Mouse (Mus musculus): ENCODE measurements around the gene Fam19a1. TPM values are rescaled to one million over a fixed set of nuclear protein-coding genes. Genes with fewer than 3 reads are reported as not detected.
A peak's percentile ranks its signal among the peaks of the same experiment; 100 is the strongest.

The Fam19a1 gene
- polyA plus RNA-seq, 1 experiment from 2014 or later: 46.4 TPM

DNA sequence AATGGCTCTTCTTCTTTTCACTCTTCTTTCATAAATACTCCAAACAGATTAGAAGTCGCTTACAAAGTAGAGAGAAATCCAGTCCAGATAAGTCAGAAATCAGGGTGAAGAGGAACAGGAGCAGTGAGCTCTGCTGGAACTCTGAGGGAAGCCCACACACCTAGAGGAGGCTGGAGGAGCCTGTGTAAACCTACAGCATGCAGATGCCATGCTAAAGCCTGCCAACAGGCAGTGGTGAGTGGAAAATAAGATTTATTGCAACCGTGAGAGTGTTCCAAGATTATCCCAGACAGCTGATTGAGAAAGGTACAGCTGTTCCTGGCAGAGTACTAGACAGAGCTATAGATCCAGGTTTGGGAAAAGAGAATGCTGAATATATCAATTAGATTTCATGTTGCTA lies 428.6 kb downstream of the Fam19a1 start:
- Histone ChIP-seq H3K27ac (ENCODE audit: low read depth, low read length) (no peak overlapping the region), H3K9me3 (ENCODE audit: control insufficient read depth, low read length) (no peaks in the 10 kb centered on the region), H3K27me3 (ENCODE audit: control insufficient read depth, insufficient read depth, low read length) (no peaks in the 10 kb centered on the region), H3K36me3 (ENCODE audit: control insufficient read depth, insufficient read depth, low read length) (no peaks in the 10 kb centered on the region), H3K4me1 (ENCODE audit: control insufficient read depth, insufficient read depth, low read length) (0 out of 2 replicates have a peak, but pooled peaks cover 3% of the 10 kb centered on the region), H3K9ac (replicated peaks; ENCODE audit: low read depth, low read length) (no peak overlapping the region), H3K4me2 (ENCODE audit: low read depth, low read length) (no peak overlapping the region), H3K4me3 (ENCODE audit: low read depth, low read length) (no peak overlapping the region)
- ATAC-seq (ENCODE audit: low read depth): no peak
- WGBS: 81% methylated on average over 2 of the region's 2 CpGs

DNA sequence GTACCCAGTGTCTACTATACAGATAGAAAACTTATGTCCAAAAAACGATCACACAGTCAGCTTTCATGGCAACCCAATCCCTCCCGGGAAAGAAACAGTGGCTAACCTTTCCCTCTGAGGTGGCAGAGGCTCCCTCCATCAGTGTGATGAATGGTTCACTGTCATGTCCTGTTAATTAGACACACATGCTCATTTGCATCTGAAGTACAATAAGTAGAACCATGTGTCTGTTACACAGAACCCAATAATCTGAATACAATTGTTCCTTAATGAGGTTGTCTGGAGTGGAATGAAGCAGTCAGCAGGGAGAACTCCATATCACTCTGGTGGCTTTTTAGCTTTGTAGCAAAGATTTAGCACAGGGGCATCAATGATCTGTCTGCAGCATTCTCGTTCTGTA lies 431.9 kb downstream of the Fam19a1 start:
- Histone ChIP-seq H3K9me3 (ENCODE audit: control insufficient read depth, low read length) (no peaks in the 10 kb centered on the region), H3K9ac (replicated peaks; ENCODE audit: low read depth, low read length) (no peak overlapping the region), H3K4me1 (ENCODE audit: control insufficient read depth, insufficient read depth, low read length) (0 out of 2 replicates have a peak, but pooled peaks cover 3% of the 10 kb centered on the region), H3K36me3 (ENCODE audit: control insufficient read depth, insufficient read depth, low read length) (no peaks in the 10 kb centered on the region), H3K4me3 (ENCODE audit: low read depth, low read length) (no peak overlapping the region), H3K27ac (ENCODE audit: low read depth, low read length) (no peak overlapping the region), H3K27me3 (ENCODE audit: control insufficient read depth, insufficient read depth, low read length) (no peaks in the 10 kb centered on the region), H3K4me2 (ENCODE audit: low read depth, low read length) (no peak overlapping the region)
- ATAC-seq (ENCODE audit: low read depth): peak; percentile 77; the same call in 1 of the 2 replicates
- 16% methylated on average over 3 of the region's 3 CpGs for WGBS

DNA sequence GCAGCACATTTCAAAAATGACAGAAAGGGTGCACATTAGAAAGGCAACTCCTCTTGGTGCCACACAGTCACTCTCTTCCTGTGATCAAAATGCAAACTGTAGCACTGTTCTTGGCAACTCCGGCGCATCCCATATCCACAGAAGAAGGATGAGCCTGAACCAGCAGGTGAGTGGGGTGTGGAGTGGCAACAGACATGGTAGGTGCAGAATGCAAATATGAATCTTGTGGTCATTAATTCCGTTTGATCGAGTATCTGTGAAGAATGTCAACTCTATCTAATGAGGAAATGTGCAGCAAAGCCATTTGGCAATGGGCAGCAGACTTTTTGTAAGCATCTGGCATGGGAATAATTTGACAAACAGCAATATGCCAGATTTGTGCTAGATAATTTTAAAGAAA lies 437.5 kb downstream of the Fam19a1 start:
- H3K9ac ChIP-seq (replicated peaks; ENCODE audit: low read depth, low read length): no peak overlapping the region
- H3K27ac ChIP-seq (ENCODE audit: low read depth, low read length): no peak overlapping the region
- whole genome bisulfite sequencing: 91% methylated on average over 4 of the region's 4 CpGs
- no peaks in the 10 kb centered on the region for H3K9me3 ChIP-seq (ENCODE audit: control insufficient read depth, low read length)
- H3K4me1 ChIP-seq (ENCODE audit: control insufficient read depth, insufficient read depth, low read length): no peaks in the 10 kb centered on the region
- no peak overlapping the region for H3K4me3 ChIP-seq (ENCODE audit: low read depth, low read length)
- no peaks in the 10 kb centered on the region for H3K27me3 ChIP-seq (ENCODE audit: control insufficient read depth, insufficient read depth, low read length)
- no peak for ATAC-seq (ENCODE audit: low read depth)
- H3K4me2 ChIP-seq (ENCODE audit: low read depth, low read length): no peak overlapping the region
- H3K36me3 ChIP-seq (ENCODE audit: control insufficient read depth, insufficient read depth, low read length): no peaks in the 10 kb centered on the region

DNA sequence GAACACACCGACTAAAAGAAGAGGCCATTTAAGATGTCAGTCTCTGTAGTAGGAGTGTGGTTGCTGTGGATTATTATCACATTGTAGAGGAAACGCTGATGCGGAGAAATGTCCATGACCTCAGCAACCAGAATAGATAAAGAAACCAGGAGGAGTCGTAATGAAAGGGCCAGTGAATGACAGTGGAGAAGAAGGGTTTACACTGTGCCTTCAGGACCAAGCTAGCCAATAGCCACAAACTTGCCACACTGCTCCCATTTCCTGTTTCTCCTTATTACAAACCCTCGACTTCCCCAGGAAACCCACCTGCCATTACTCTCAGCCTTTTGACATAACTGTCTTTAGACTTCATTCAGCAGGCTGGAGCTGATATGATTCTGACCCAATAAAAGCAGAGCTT lies 465.7 kb downstream of the Fam19a1 start:
- Histone ChIP-seq H3K36me3 (ENCODE audit: control insufficient read depth, insufficient read depth, low read length) (no peaks in the 10 kb centered on the region), H3K27ac (ENCODE audit: low read depth, low read length) (no peak overlapping the region), H3K9me3 (ENCODE audit: control insufficient read depth, low read length) (no peaks in the 10 kb centered on the region), H3K9ac (replicated peaks; ENCODE audit: low read depth, low read length) (no peak overlapping the region), H3K4me3 (ENCODE audit: low read depth, low read length) (no peak overlapping the region), H3K4me1 (ENCODE audit: control insufficient read depth, insufficient read depth, low read length) (no peaks in the 10 kb centered on the region), H3K4me2 (ENCODE audit: low read depth, low read length) (no peak overlapping the region), H3K27me3 (ENCODE audit: control insufficient read depth, insufficient read depth, low read length) (no peaks in the 10 kb centered on the region)
- 90% methylated on average over 5 of the region's 5 CpGs for WGBS
- no peak for ATAC-seq (ENCODE audit: low read depth)

DNA sequence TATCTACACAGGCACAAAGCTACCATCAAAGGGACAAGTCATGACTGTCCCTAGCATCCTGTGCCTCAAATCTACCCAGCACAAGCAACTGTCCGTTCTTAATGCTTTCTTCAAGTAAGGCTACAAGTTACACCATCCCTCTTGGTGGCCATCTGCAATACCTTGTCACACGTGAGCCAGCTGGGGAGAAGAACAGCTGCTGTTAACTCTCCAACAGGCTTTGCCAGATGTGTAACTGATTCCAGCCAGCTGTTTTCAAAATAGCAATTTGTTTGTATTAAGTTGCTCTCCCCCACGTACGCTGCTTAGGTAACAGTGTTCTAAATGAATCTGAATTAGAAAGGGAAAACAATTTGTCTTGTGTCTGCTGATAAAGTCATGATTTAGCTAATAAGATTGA lies 467.8 kb downstream of the Fam19a1 start:
- 70% methylated on average over 4 of the region's 4 CpGs for WGBS
- Histone ChIP-seq H3K9ac (replicated peaks; ENCODE audit: low read depth, low read length) (no peak overlapping the region), H3K4me1 (ENCODE audit: control insufficient read depth, insufficient read depth, low read length) (no peaks in the 10 kb centered on the region), H3K27ac (ENCODE audit: low read depth, low read length) (no peak overlapping the region), H3K27me3 (ENCODE audit: control insufficient read depth, insufficient read depth, low read length) (no peaks in the 10 kb centered on the region), H3K4me2 (ENCODE audit: low read depth, low read length) (no peak overlapping the region), H3K9me3 (ENCODE audit: control insufficient read depth, low read length) (no peaks in the 10 kb centered on the region), H3K4me3 (ENCODE audit: low read depth, low read length) (no peak overlapping the region), H3K36me3 (ENCODE audit: control insufficient read depth, insufficient read depth, low read length) (no peaks in the 10 kb centered on the region)
- ATAC-seq (ENCODE audit: low read depth): no peak

DNA sequence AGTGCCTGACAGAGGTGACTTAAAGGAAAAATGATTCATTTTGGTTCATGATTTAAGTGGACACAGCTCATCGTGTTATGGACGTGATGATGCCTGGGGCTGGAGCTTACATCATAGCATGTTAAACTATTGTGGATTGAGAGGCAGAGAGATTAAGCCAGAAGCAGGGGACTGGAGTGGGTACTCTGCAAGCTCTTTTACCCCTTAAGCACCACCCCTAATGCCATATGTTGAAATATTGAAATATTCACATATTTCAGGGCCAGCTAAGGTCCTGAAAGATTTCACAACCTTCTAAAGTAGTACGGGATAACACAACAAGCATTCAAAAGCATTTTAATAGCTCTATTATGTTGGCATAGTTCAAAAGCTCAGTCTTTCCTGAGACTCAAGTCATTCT lies 468.2 kb downstream of the Fam19a1 start:
- no peak overlapping the region for H3K27ac ChIP-seq (ENCODE audit: low read depth, low read length)

DNA sequence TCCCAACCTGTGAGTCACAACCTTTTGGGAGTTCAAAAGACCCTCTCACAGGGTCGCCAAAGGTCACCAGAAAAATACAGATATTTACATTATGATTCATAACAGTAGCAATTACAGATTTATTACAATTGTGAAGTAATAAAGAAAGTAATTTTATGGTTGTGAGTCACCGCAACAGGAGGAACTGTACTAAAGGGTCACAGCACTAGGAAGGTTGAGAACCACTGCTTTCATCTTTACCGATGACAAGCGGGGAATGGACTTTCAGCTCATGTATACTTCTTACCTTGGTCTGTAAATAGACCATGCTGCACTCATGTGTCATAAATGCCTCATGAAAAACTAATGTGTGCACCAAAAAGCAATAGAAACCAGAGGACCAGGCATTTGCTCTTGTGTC lies 474.5 kb downstream of the Fam19a1 start:
- ATAC-seq (ENCODE audit: low read depth): no peak
- no peak overlapping the region for H3K4me3 ChIP-seq (ENCODE audit: low read depth, low read length)
- no peaks in the 10 kb centered on the region for H3K9me3 ChIP-seq (ENCODE audit: control insufficient read depth, low read length)
- H3K36me3 ChIP-seq (ENCODE audit: control insufficient read depth, insufficient read depth, low read length): no peaks in the 10 kb centered on the region
- no peak overlapping the region for H3K9ac ChIP-seq (replicated peaks; ENCODE audit: low read depth, low read length)
- no peaks in the 10 kb centered on the region for H3K27me3 ChIP-seq (ENCODE audit: control insufficient read depth, insufficient read depth, low read length)
- no peak overlapping the region for H3K4me2 ChIP-seq (ENCODE audit: low read depth, low read length)
- WGBS: 93% methylated on average over 4 of the region's 4 CpGs
- H3K4me1 ChIP-seq (ENCODE audit: control insufficient read depth, insufficient read depth, low read length): no peaks in the 10 kb centered on the region
- no peak overlapping the region for H3K27ac ChIP-seq (ENCODE audit: low read depth, low read length)

More for the DNA sequence above, 468.2 kb downstream of the Fam19a1 start:
- no peak overlapping the region for H3K4me2 ChIP-seq (ENCODE audit: low read depth, low read length)
- H3K27me3 ChIP-seq (ENCODE audit: control insufficient read depth, insufficient read depth, low read length): no peaks in the 10 kb centered on the region
- no peak for ATAC-seq (ENCODE audit: low read depth)
- H3K4me3 ChIP-seq (ENCODE audit: low read depth, low read length): no peak overlapping the region
- no peaks in the 10 kb centered on the region for H3K9me3 ChIP-seq (ENCODE audit: control insufficient read depth, low read length)
- WGBS: 68% methylated on average over 3 of the region's 3 CpGs
- no peaks in the 10 kb centered on the region for H3K4me1 ChIP-seq (ENCODE audit: control insufficient read depth, insufficient read depth, low read length)
- no peak overlapping the region for H3K9ac ChIP-seq (replicated peaks; ENCODE audit: low read depth, low read length)
- no peaks in the 10 kb centered on the region for H3K36me3 ChIP-seq (ENCODE audit: control insufficient read depth, insufficient read depth, low read length)

DNA sequence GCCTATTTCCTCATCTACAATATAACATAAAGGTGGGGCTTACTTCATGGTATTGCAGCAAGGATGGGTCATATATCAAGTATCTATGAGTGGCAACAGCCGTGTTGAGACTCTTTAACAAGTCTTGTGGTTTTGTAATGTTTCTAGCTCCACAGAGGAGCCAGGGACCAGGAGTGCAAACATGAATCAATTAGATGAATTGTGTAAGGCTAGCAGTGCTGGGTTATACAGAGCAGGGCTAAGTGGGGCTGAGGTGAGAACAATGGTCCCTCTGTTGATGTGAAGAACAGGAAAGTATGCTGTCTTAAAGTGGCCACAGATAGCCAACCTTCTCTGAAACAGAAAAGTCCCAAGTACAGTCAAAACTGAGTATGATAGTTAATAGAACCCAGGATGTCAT lies 480.1 kb downstream of the Fam19a1 start:
- 67% methylated on average over 1 of the region's 1 CpGs for WGBS

DNA sequence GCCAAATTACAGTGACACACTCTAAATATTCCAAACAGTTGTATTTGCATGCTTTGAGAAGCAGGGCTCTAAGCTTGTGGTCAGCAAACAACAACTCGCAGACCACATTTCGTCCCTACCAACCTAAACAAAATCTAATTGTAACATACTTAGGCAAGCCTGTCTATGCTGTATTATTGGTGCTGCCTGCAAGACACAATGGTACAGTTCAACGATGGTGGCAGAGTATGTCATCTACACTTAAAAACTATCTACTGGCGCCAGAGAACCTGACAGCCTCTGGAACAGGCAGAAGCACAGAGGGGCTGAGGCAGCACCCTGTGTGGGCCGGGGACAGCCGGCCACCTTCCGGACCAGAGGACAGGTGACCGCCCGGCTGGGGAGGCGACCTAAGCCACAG lies 482.2 kb downstream of the Fam19a1 start:
- no peaks in the 10 kb centered on the region for H3K27me3 ChIP-seq (ENCODE audit: control insufficient read depth, insufficient read depth, low read length)
- H3K4me2 ChIP-seq (ENCODE audit: low read depth, low read length): no peak overlapping the region
- H3K9ac ChIP-seq (replicated peaks; ENCODE audit: low read depth, low read length): no peak overlapping the region
- no peaks in the 10 kb centered on the region for H3K36me3 ChIP-seq (ENCODE audit: control insufficient read depth, insufficient read depth, low read length)
- no peaks in the 10 kb centered on the region for H3K4me1 ChIP-seq (ENCODE audit: control insufficient read depth, insufficient read depth, low read length)
- no peak overlapping the region for H3K27ac ChIP-seq (ENCODE audit: low read depth, low read length)
- no peak overlapping the region for H3K4me3 ChIP-seq (ENCODE audit: low read depth, low read length)
- WGBS: 97% methylated on average over 5 of the region's 10 CpGs
- no peak for ATAC-seq (ENCODE audit: low read depth)
- H3K9me3 ChIP-seq (ENCODE audit: control insufficient read depth, low read length): no peaks in the 10 kb centered on the region

More for the DNA sequence above, 480.1 kb downstream of the Fam19a1 start:
- Histone ChIP-seq H3K9ac (replicated peaks; ENCODE audit: low read depth, low read length) (no peak overlapping the region), H3K4me2 (ENCODE audit: low read depth, low read length) (no peak overlapping the region), H3K4me1 (ENCODE audit: control insufficient read depth, insufficient read depth, low read length) (no peaks in the 10 kb centered on the region), H3K27me3 (ENCODE audit: control insufficient read depth, insufficient read depth, low read length) (no peaks in the 10 kb centered on the region), H3K27ac (ENCODE audit: low read depth, low read length) (no peak overlapping the region), H3K9me3 (ENCODE audit: control insufficient read depth, low read length) (no peaks in the 10 kb centered on the region), H3K4me3 (ENCODE audit: low read depth, low read length) (no peak overlapping the region), H3K36me3 (ENCODE audit: control insufficient read depth, insufficient read depth, low read length) (no peaks in the 10 kb centered on the region)
- ATAC-seq (ENCODE audit: low read depth): no peak

GRCm38 (mm10) chr6:96624196-96624595 lies 511.2 kb downstream of the Fam19a1 start:
- H3K9me3 ChIP-seq (ENCODE audit: control insufficient read depth, low read length): no peaks in the 10 kb centered on the region
- no peaks in the 10 kb centered on the region for H3K4me1 ChIP-seq (ENCODE audit: control insufficient read depth, insufficient read depth, low read length)
- H3K27ac ChIP-seq (ENCODE audit: low read depth, low read length): no peak overlapping the region
- no peaks in the 10 kb centered on the region for H3K27me3 ChIP-seq (ENCODE audit: control insufficient read depth, insufficient read depth, low read length)
- H3K4me3 ChIP-seq (ENCODE audit: low read depth, low read length): no peak overlapping the region
- no peak for ATAC-seq (ENCODE audit: low read depth)
- H3K9ac ChIP-seq (replicated peaks; ENCODE audit: low read depth, low read length): no peak overlapping the region
- H3K4me2 ChIP-seq (ENCODE audit: low read depth, low read length): no peak overlapping the region
- no peaks in the 10 kb centered on the region for H3K36me3 ChIP-seq (ENCODE audit: control insufficient read depth, insufficient read depth, low read length)
- WGBS: 88% methylated on average over 1 of the region's 1 CpGs
